Mouse (Mus musculus): ENCODE measurements around the gene Rps6ka4. TPM values are rescaled to one million over a fixed set of nuclear protein-coding genes. Genes with fewer than 3 reads are reported as not detected.

Gene Rps6ka4
- 11.8 to 24.6 TPM (median 20.5 TPM) in 3 replicates for total RNA-seq (2017)

DNA sequence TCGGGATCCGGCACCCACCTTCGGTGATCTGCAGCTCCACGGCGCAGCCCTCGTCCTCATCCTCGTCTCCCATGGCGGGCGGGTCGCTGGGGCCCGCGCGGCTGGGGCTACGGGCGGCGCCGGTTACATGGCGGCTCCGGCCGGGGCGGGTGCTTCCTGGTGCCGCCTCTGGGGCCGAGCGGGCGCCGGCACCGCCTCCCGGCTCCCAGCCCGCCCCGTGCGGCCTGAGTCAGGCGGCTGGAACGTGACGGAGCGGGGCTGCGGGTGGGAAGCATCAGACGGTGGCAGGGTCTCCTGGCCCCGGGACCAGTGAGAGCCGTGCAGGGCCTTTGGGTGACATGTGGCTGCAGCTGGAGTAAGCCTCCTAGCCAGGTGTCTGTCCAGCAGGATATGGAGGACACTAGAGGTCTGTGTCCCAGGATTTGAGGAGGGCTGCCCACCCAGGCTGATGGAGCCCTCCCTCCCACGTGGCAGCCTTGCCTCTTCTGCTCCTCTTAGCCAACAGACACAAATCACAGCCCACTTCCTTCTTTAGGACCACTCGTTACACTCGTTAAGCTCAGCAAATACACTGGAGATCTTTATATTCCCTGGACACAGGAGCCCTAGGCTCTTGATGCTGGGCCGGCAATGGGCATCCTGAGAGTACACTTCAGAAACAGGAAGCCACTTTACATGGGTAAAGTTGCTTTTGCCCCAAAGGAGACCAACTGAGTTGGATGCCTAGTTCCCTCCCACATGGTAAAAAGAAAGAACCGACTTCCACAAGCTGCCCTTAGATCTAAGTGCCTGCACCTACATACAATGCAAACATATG, at the start of gene Rps6ka4:
TSS of gene Rps6ka4 (minus strand) at position 162 of the 817 bp plus-strand sequence.
- peak; percentile 9; the same call in 1 of the 2 replicates for ATAC-seq (replicated peaks; ENCODE audit: insufficient number of reproducible peaks, low FRiP score, low TSS enrichment, poor library complexity, severe bottlenecking)

DNA sequence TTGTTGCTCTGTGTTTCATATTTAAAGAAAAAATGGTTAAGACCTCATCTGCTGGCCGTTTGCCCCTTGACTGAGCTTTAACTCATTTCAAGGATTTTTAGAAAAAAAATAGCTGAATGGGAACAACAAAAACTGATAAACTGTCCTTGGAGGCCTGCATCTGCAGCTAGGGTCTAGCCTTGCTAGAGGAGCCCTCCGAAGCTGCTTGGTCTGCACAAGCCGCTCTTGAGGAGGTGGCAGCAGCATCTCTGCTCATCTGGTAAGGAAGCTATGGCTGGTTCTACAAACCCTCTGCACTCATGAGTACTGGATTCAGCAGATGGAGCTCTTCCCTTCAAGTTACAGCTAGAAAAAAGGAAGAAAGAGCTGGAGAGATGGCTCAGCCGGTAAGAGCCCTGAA, 37.5 kb upstream of the Rps6ka4 start:
- no peak for ATAC-seq (replicated peaks; ENCODE audit: insufficient number of reproducible peaks, low FRiP score, low TSS enrichment, poor library complexity, severe bottlenecking)

DNA sequence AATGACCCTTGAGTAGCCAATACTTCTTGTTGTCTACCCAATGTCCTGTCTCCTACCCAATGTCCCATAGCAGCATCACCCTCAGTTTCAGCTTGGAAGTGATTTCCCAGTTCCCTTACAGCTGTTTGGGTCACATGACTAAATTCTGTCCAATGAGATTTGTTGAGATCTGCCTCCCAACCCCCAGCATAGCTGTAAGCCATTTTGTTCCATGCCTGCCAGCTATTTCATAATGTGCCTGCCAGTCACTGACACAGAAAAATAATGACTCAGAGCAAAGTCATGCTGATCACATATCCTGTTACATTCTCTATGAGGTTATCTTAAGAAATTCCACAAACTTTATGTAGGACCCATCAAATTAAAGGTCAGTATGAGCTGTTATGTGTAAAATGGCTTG, 36.4 kb upstream of the Rps6ka4 start:
- ATAC-seq (replicated peaks; ENCODE audit: insufficient number of reproducible peaks, low FRiP score, low TSS enrichment, poor library complexity, severe bottlenecking), result no peak

DNA sequence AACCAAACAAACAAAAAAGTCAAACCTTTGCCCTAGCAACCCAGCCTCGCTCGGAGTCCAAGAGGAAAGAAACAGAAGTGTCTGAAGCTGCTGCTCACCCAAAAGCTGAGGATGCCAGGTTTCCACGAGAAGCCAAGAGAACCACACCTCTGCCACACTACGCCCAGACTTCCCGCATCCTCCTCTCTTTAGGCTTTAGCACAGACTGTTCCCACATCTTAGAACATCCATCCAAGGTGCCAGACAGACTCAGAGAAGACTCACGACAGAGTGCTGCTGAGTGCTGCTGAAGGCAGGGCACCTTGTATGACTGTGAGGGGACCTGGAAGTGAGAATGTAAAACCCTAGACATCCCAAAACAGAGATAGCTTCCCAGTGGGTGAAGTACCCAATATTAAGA, 35.4 kb upstream of the Rps6ka4 start:
- ATAC-seq (replicated peaks; ENCODE audit: insufficient number of reproducible peaks, low FRiP score, low TSS enrichment, poor library complexity, severe bottlenecking), result no peak

DNA sequence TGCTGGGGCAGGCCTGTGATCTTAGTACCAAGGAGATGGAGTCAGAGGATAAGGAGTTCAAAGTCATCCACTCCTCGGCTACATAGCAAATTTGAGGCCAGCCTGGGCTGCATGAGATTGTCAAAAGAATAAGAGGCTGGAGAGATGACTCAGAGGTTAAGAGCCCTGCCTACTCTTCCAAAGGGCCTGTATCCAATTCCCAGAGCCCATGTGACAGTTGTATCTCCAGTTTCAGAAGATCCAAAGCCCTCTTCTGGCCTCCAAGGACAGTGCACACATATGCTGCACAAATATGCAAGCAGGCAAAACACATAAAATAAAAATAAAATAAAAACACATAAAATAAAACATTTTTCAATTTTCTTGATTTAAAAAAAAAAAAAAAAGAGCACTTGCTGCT, 33.8 kb upstream of the Rps6ka4 start:
- ATAC-seq (replicated peaks; ENCODE audit: insufficient number of reproducible peaks, low FRiP score, low TSS enrichment, poor library complexity, severe bottlenecking), result no peak

DNA sequence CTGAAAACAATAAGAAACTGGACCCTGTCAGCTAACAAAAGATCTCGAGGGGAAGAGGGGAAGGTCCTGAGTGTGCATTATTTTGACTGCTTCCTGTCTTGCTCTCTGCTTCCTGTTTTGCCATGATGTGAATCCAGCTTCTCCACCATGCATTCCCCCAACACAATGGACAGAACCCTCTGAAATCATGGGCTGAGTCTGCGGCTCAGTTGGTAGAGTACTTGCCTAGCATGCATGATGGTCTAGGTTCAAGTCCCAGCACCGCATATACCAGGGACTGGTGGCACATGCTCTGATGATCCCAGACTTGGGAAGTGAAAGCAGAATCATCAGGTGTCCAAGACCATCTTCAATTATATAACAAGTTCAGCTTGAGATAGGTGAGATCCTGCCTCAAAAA, 32.3 kb upstream of the Rps6ka4 start:
- no peak for ATAC-seq (replicated peaks; ENCODE audit: insufficient number of reproducible peaks, low FRiP score, low TSS enrichment, poor library complexity, severe bottlenecking)

DNA sequence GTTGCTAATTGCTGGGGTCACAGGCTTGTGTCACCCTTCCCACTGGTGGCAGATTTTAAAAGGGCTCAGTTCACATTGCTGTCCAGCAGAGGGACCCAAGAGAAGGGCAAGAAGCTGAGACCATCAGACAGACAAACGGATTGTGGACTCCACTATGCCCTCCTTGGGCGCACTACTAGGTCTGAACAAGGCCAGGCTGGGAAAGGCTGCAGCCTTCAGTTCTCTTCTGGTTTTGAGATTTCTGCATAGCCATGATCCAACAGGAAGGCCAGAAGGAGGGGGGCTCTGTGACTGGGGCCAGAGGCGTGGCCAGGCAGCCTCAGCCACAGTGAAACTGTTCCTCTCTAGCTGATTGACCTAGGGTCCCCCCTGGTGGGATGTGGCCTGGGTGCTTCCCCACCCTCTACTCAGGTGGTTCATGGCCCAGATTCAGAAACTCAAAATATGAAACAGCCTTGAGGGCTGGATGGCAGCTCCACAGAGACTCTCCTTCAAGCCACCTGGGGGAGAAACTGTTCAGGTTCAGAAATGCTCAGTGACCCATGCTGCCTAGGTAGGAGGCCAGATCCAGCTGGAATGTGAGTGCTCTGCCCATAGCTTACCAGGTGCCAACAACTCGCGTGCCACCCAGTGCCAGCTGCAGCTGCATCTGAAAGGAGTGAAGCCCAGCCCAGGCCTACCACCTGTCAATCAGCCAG, 31.3 kb upstream of the Rps6ka4 start:
- ATAC-seq (replicated peaks; ENCODE audit: insufficient number of reproducible peaks, low FRiP score, low TSS enrichment, poor library complexity, severe bottlenecking), result peak; percentile 69

DNA sequence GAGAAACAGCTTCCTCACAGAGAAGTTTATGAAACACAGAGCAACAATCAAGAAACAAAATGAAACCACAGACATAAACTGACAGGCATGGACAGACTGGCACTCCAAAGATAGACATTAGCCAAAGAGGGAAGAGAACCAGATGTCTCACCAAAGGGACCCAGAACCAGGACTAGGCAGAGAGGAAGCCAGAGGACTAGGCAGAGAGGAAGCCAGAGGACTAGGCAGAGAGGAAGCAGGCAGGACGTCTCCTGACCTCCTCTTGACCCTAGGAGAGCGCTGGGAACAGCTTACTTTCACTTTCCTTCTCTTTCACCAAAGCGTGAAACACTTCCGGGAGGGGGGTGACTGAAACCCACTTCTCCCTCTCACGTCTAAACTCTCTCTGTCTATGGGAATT, 28.9 kb upstream of the Rps6ka4 start:
- ATAC-seq (replicated peaks; ENCODE audit: insufficient number of reproducible peaks, low FRiP score, low TSS enrichment, poor library complexity, severe bottlenecking), result peak; percentile 98

DNA sequence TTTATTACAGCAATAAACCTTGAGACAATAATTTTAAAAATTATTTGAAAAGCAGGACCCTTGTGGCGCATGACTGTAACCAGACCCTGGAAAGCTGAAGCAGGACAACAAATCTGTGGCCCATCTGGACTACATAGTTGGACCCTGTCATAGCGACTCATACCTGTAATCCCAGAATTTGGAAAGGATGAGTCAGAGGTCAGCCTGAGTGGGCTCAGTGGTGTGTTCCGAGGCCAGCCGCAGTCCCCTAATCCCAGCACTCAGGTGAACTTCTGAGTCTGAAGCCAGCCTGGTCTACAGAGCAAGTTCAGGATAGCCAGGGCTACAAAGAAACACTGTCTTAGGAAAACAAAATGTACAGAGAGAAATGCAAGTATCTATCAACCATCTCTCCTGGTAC, 21.0 kb upstream of the Rps6ka4 start:
- ATAC-seq (replicated peaks; ENCODE audit: insufficient number of reproducible peaks, low FRiP score, low TSS enrichment, poor library complexity, severe bottlenecking), result no peak

DNA sequence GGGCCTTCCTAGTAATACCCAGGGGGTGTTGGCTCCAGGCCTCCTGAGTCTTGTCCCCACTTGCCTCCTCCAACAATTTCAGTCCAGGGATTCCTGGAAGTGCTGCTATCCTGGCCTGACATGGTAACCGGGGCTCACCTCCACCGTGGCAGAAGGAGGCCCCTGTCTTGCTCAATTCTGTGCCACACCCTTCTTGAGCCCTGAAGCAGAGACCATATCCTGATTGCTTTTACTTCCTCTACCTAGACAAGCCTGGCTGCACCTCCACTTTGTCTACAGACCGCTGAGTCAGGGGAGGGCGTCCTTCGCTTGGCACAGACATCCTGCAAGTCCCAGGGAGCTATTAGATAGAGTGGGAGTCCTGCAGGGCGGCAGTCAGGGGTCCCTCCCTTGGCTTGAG, 20.3 kb upstream of the Rps6ka4 start:
- peak; percentile 43; the same call in 1 of the 2 replicates for ATAC-seq (replicated peaks; ENCODE audit: insufficient number of reproducible peaks, low FRiP score, low TSS enrichment, poor library complexity, severe bottlenecking)

DNA sequence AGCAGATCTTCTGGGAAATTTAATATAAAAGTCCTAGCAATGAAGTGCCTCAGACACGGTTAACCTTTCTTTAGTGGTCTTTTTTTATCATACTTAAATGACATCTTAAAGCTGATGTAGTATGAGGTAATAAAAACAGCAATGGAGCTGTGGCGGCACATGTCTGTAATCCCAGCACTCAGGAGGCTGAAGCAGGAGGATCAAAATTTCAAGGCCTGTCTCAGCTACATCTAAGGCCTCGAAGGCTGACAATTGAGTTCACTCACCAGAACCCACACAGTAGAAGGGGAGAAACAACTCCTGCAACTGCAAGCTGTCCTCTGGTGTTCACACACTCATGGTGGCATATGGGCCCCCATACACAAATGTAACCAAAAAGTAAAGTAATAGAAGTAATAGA, 19.5 kb upstream of the Rps6ka4 start:
- no peak for ATAC-seq (replicated peaks; ENCODE audit: insufficient number of reproducible peaks, low FRiP score, low TSS enrichment, poor library complexity, severe bottlenecking)

DNA sequence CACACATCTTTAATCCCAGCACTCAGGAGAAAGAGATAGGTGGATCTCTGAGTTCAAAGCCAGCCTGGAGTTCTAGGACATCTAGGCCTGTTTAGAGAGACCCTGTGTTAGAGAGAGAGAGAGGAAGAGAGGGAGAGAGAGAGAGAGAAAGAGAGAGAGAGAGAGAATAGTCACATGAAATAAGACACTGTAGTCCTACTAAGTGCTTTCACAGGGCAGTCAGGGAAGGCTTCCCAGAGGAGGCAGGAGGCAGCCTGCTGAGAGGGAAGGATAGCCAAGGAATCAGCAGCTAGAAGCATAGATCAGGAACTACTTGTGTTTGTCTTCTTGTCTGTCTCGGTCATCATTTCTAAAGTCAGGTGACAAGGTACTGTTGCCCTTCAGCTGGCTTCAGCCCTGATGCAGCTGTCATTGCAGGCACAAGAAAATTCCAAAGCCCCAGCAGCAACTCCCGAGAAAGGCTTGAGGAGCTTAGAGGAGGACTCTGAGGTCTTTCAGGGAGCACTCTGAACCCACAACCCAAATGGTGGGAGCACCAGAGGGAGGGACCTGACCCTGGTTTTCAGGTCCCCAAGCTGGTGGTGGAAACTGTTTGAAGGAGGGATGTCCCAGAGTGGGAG, 18.7 kb upstream of the Rps6ka4 start:
- no peak for ATAC-seq (replicated peaks; ENCODE audit: insufficient number of reproducible peaks, low FRiP score, low TSS enrichment, poor library complexity, severe bottlenecking)

DNA sequence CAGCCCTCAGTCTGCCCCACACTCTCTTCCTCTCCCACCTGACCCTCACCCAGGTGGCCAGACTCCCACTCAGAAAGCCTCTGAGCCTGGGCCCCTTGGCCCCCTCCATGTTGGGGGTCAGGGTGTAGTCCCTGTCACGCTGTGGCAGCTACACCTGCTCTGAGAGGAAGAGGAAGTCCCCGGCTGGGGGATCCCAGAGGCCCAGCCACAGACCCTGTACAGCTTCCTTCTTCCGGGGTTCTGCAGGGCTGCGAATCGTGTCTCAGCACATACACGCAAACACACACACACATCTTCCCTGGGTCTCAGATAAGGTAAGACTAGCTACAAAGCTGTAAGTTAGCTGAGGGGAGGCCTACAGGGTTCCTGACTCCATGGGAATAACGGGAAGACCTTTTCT, 17.6 kb upstream of the Rps6ka4 start, which contains the start of gene Ccdc88b:
TSS of gene Ccdc88b (minus strand) at position 181 of the 400 bp plus-strand sequence.
- ATAC-seq (replicated peaks; ENCODE audit: insufficient number of reproducible peaks, low FRiP score, low TSS enrichment, poor library complexity, severe bottlenecking), result peak; percentile 77

DNA sequence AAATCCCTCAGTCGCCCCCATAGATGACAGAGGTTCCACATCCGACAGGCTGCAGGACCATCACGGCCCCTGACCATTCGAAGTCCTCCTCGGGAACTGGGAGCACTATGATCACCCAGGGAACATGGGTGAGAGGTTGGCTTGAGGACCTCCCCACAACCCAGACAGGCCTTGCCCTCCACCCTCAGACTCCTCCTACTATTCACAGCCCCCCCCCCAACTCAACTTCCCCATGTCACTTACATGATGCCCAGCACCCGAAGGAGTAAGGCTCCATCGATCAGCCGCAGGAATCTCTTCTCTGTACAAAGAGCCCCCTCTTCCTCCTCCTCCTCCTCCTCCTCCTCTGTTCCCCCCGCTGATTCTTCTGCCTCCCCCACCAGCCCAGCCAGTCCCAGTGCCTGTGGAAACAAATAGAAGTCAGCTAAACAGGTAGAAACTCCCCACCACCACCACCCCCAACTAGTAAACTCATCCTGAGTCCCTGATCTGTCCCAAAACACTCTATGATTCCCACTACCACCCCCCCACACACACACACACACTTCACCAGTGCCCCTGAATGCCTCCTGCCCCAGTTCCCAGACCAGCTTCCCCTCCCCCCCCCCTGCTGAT, 17.1 kb upstream of the Rps6ka4 start:
- no peak for ATAC-seq (replicated peaks; ENCODE audit: insufficient number of reproducible peaks, low FRiP score, low TSS enrichment, poor library complexity, severe bottlenecking)

DNA sequence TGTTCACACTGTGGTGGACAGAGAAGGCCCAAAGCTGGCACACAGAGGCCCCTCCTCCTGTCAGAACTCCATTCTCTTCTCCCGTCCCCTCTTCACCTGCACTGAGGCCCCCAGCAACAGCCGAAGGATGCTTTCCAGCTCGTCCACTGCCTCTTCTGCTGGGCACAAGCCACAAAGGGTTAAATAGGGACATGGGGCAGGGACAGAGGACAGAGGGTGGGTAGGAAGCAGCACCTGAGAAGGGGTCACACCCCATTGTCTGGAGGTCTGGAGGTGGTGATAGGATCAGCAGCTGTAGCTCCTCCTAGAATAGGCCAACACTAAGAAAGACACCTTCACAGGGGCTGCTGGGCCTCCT, 16.5 kb upstream of the Rps6ka4 start:
- ATAC-seq (replicated peaks; ENCODE audit: insufficient number of reproducible peaks, low FRiP score, low TSS enrichment, poor library complexity, severe bottlenecking), result no peak

DNA sequence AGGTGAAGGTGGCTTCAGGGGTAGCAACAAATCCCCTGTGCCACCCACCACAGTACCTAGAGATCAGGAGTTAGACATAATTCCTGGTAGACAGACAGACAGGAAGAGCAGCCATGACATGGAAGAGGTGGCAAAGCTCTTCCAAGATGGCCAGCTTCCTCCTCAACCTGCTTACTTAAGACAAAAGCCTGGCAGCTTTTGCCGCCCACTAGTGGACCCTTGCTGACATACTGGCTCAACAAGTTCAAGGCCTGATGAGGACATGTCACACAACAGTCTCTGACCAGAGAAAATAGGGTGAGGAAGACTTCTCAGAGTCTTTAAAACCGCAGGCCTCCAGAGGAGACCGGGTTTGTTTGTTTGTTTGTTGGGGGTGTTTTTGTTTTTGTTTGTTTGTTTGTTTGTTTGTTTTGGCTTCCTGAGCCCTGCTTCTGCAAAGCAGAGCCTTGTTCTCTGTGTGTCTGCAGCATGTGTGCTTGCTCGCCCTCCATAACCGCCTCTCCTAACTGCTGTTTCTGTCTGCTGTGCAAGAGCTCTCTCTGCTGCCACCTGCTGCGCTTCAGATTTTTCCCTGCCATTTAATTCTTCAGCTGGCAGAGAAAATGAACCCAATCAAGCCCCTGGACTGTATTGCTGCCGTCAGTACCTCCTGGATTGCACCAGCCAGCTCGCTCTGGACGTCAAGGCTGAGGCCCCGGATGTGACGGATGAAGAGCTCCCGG, 16.0 kb upstream of the Rps6ka4 start:
- ATAC-seq (replicated peaks; ENCODE audit: insufficient number of reproducible peaks, low FRiP score, low TSS enrichment, poor library complexity, severe bottlenecking), result no peak

DNA sequence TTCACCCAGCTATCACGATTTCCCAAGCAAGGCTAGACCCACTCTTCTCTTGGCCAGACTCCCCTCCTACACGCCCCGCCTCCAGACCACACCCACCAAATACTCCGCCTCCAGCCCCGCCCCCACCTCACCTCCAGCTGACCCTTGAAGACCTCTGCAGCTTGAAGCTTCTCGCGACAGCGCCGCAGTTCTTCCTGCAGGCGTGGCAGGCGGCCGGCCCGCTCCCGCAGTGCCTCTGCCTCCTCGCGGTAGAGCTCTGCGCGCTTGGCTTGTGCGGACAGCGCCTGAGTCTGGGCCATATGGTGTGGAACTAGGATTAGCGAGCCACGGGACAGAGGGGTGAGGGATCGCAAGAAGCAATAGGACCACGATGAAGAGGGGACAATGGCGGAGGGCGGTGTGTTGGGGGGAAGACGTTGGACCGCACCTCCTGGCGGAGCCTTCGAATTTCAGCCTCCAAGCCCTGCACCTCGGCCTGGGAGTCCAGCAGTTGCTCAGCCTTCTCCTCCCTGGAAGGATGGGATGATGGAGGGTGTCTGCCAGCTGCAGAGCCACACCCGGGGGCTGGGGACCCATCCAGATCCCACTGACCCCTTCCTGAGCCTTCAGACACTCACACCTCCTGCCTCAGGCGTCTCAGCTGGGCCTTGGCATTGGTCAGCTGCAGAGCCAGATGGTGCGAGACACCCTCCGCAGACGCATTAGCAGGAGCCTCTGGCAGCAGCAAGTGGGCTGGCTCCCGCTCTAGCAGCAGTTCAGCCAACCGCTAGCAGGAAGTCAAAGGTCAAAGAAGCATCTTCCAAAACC, 15.0 kb upstream of the Rps6ka4 start:
- no peak for ATAC-seq (replicated peaks; ENCODE audit: insufficient number of reproducible peaks, low FRiP score, low TSS enrichment, poor library complexity, severe bottlenecking)

DNA sequence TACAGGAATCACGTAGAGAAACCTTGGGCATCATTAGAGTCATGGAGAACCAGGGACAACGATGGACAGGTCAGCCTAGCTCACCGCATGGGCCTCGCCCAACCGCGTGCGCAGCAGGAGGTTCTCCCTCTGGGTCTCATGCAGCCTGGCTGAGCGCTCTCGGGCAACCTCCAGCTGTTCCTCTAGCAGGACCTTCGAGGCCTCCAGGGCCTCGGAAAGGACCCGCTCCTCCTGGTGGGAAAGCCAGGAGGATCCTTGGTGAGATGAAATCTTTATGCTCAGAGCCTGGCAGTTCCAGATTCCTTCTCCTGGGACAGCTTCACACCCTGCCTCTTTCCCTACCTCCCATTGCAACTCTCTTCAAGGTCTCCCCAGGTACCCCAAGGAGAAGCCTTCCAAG, 14.2 kb upstream of the Rps6ka4 start:
- no peak for ATAC-seq (replicated peaks; ENCODE audit: insufficient number of reproducible peaks, low FRiP score, low TSS enrichment, poor library complexity, severe bottlenecking)
